In the genomic region with DNA sequence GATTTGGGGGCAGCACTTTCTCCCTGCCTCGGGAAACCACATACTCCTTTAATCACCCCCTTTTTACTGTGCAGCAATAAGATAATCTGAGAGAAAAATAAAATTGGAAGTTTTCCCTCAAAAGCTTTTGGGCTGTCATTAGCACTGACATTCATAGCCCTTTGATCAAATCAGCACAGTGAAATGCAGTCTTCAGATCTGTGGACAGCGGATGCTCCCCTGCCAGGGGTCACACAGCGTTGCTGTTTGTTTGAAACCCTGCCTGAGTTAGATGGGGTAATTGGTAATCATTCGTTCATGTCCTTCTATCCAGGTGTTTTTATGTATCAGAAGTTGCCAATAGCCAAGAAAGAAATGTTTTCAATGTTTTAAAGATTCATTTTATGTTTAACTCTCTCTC, we compare ENCODE assay signal across 17 mouse cellular contexts.
DNase-seq lines count a peak whose midpoint lies in the region; ATAC-seq and TF ChIP-seq lines count a peak whose summit lies in the region.
"Had no signal": no experiment of that assay in that cellular context is flagged by ENCODE, and none has a peak within 500 bp of the region (broad histone marks: within the 10 kb centered on the region; RNA-seq: fewer than 3 reads in every experiment).

No protein-coding gene starts in this region.

- peak overlapping the region; percentile 16; the same call in 1 of the 2 replicates for H3K9ac ChIP-seq in lung, embryonic 14.5 days
- 0 out of 2 replicates have a peak overlapping the region, but pooled peaks have one; percentile 17 for H3K9ac ChIP-seq in embryonic facial prominence, embryonic 13.5 days
- no peak overlapping the region for H3K9ac ChIP-seq in embryonic facial prominence, embryonic 14.5 days (ENCODE audit: low read depth, low read length)
- H3K9ac ChIP-seq in limb, embryonic 15.5 days = no peak overlapping the region
- H3K9ac ChIP-seq in intestine, embryonic 16.5 days (ENCODE audit: low read depth, low read length) = no peak overlapping the region
- H3K9ac ChIP-seq: heart, embryonic 12.5 days; hindbrain, embryonic 15.5 days had no signal

- 46% methylated on average over 4 of the region's 4 CpGs for WGBS in lung, embryonic 14.5 days
- 32% methylated on average over 4 of the region's 4 CpGs for WGBS in embryonic facial prominence, embryonic 13.5 days
- 44% methylated on average over 4 of the region's 4 CpGs for WGBS in embryonic facial prominence, embryonic 14.5 days
- 45% methylated on average over 4 of the region's 4 CpGs for WGBS in limb, embryonic 15.5 days
- WGBS in intestine, embryonic 16.5 days = 75% methylated on average over 4 of the region's 4 CpGs

- no peak for ATAC-seq in lung, embryonic 14.5 days (ENCODE audit: insufficient read depth)
- no peak for ATAC-seq in embryonic facial prominence, embryonic 13.5 days (ENCODE audit: insufficient number of reproducible peaks, insufficient read depth, low FRiP score, low TSS enrichment, low read depth)
- no peak for ATAC-seq in embryonic facial prominence, embryonic 14.5 days (ENCODE audit: low read depth)
- ATAC-seq in limb, embryonic 15.5 days (ENCODE audit: insufficient number of reproducible peaks, low FRiP score, low TSS enrichment, low read depth) = no peak
- ATAC-seq in intestine, embryonic 16.5 days = no peak
- ATAC-seq: forebrain, embryonic 14.5 days had no signal

- peak overlapping the region; percentile 77; the same call in 1 of the 2 replicates for H3K27ac ChIP-seq in lung, embryonic 14.5 days (ENCODE audit: low read depth)
- H3K27ac ChIP-seq in embryonic facial prominence, embryonic 13.5 days = peak overlapping the region; percentile 68
- H3K27ac ChIP-seq in embryonic facial prominence, embryonic 14.5 days (replicated peaks; ENCODE audit: low read depth, low read length) = peak overlapping the region; percentile 28; the same call in 1 of the 2 replicates
- H3K27ac ChIP-seq in limb, embryonic 15.5 days = no peak overlapping the region
- no peak overlapping the region for H3K27ac ChIP-seq in intestine, embryonic 16.5 days (ENCODE audit: low read length)
- H3K27ac ChIP-seq: forebrain, embryonic 10.5 days; gastrocnemius, adult 2 months; hindbrain, embryonic 15.5 days had no signal

- peak overlapping the region; percentile 46 for H3K4me2 ChIP-seq in lung, embryonic 14.5 days
- H3K4me2 ChIP-seq in embryonic facial prominence, embryonic 13.5 days = peak overlapping the region; percentile 42
- peak overlapping the region; percentile 31 for H3K4me2 ChIP-seq in embryonic facial prominence, embryonic 14.5 days (ENCODE audit: low read depth, low read length)
- 0 out of 2 replicates have a peak overlapping the region, but pooled peaks have one; percentile 17 for H3K4me2 ChIP-seq in limb, embryonic 15.5 days
- H3K4me2 ChIP-seq in intestine, embryonic 16.5 days (ENCODE audit: low read depth, low read length) = no peak overlapping the region
- H3K4me2 ChIP-seq: heart, embryonic 12.5 days; hindbrain, embryonic 15.5 days had no signal

- no peaks in the 10 kb centered on the region for H3K4me1 ChIP-seq in lung, embryonic 14.5 days (ENCODE audit: insufficient read depth)
- peaks cover 19% of the 10 kb centered on the region for H3K4me1 ChIP-seq in embryonic facial prominence, embryonic 13.5 days
- H3K4me1 ChIP-seq in embryonic facial prominence, embryonic 14.5 days (ENCODE audit: control insufficient read depth, insufficient read depth, low read length) = no peaks in the 10 kb centered on the region; the same call in 1 of the 2 replicates
- peaks cover 9% of the 10 kb centered on the region for H3K4me1 ChIP-seq in limb, embryonic 15.5 days
- H3K4me1 ChIP-seq in intestine, embryonic 16.5 days (ENCODE audit: control insufficient read depth, insufficient read depth, low read length) = no peaks in the 10 kb centered on the region
- H3K4me1 ChIP-seq: forebrain, embryonic 10.5 days had no signal

- H3K36me3 ChIP-seq in lung, embryonic 14.5 days (ENCODE audit: insufficient read depth) = no peaks in the 10 kb centered on the region
- no peaks in the 10 kb centered on the region for H3K36me3 ChIP-seq in embryonic facial prominence, embryonic 13.5 days
- H3K36me3 ChIP-seq in embryonic facial prominence, embryonic 14.5 days (ENCODE audit: control insufficient read depth, insufficient read depth, low read length) = no peaks in the 10 kb centered on the region
- no peaks in the 10 kb centered on the region for H3K36me3 ChIP-seq in limb, embryonic 15.5 days
- no peaks in the 10 kb centered on the region for H3K36me3 ChIP-seq in intestine, embryonic 16.5 days (ENCODE audit: control insufficient read depth, insufficient read depth, low read length)
- H3K36me3 ChIP-seq: forebrain, embryonic 10.5 days; heart, embryonic 12.5 days; hindbrain, embryonic 15.5 days had no signal

- TF ChIP-seq CTCF in lung, embryonic 14.5 days (IDR thresholded peaks at IDR 0.05; ENCODE audit: low read depth) = no peak

- peak; percentile 65 for DNase-seq in lung, embryonic 14.5 days
- no peak for DNase-seq in lung, postnatal 36 days
- no peak for DNase-seq in embryonic facial prominence, embryonic 14.5 days (ENCODE audit: low spot score)
- DNase-seq: adrenal gland, adult 2 months; adrenal gland, postnatal 25 days; cerebellum, adult 18-20 months; cerebellum, postnatal 10 days; gastrocnemius, adult 2 months; gastrocnemius, postnatal 25 days had no signal

- H3K27me3 ChIP-seq in lung, embryonic 14.5 days (ENCODE audit: insufficient read depth, low read length) = no peaks in the 10 kb centered on the region
- no peaks in the 10 kb centered on the region for H3K27me3 ChIP-seq in embryonic facial prominence, embryonic 13.5 days
- no peaks in the 10 kb centered on the region for H3K27me3 ChIP-seq in embryonic facial prominence, embryonic 14.5 days (replicated peaks; ENCODE audit: control insufficient read depth, insufficient read depth, low read length)
- no peaks in the 10 kb centered on the region for H3K27me3 ChIP-seq in limb, embryonic 15.5 days
- H3K27me3 ChIP-seq in intestine, embryonic 16.5 days (replicated peaks; ENCODE audit: control insufficient read depth, insufficient read depth, low read length) = no peaks in the 10 kb centered on the region
- H3K27me3 ChIP-seq: heart, embryonic 12.5 days; hindbrain, embryonic 15.5 days had no signal

- 0 out of 2 replicates have a peak overlapping the region, but pooled peaks have one; percentile 6 for H3K4me3 ChIP-seq in lung, embryonic 14.5 days (ENCODE audit: low read depth, low read length)
- 0 out of 2 replicates have a peak overlapping the region, but pooled peaks have one; percentile 11 for H3K4me3 ChIP-seq in embryonic facial prominence, embryonic 13.5 days
- H3K4me3 ChIP-seq in embryonic facial prominence, embryonic 14.5 days (ENCODE audit: low read depth, low read length) = no peak overlapping the region
- H3K4me3 ChIP-seq in limb, embryonic 15.5 days = no peak overlapping the region
- H3K4me3 ChIP-seq in intestine, embryonic 16.5 days (ENCODE audit: low read length) = no peak overlapping the region
- H3K4me3 ChIP-seq: erythroblast, embryonic 14.5 days; forebrain, embryonic 10.5 days; gastrocnemius, adult 2 months; heart, embryonic 12.5 days; hindbrain, embryonic 15.5 days had no signal

- H3K9me3 ChIP-seq in lung, embryonic 14.5 days (ENCODE audit: low read depth, low read length) = no peaks in the 10 kb centered on the region; the same call in 1 of the 2 replicates
- no peaks in the 10 kb centered on the region for H3K9me3 ChIP-seq in embryonic facial prominence, embryonic 13.5 days
- H3K9me3 ChIP-seq in embryonic facial prominence, embryonic 14.5 days (ENCODE audit: control insufficient read depth, low read length) = peaks cover 6% of the 10 kb centered on the region
- H3K9me3 ChIP-seq in limb, embryonic 15.5 days = no peaks in the 10 kb centered on the region
- 0 out of 2 replicates have a peak, but pooled peaks cover 3% of the 10 kb centered on the region for H3K9me3 ChIP-seq in intestine, embryonic 16.5 days (ENCODE audit: control insufficient read depth, low read length)
- H3K9me3 ChIP-seq: hindbrain, embryonic 15.5 days had no signal

Comparison
In these comparisons a context has a peak if more than half of its experiments do, and no peak if none do; other contexts are left out.
1. H3K4me3 ChIP-seq: peak in lung, embryonic 14.5 days (single experiment) and embryonic facial prominence, embryonic 13.5 days (single experiment); none in embryonic facial prominence, embryonic 14.5 days (single experiment), limb, embryonic 15.5 days (single experiment) and intestine, embryonic 16.5 days (single experiment).
2. H3K9ac ChIP-seq: peak in lung, embryonic 14.5 days (single experiment) and embryonic facial prominence, embryonic 13.5 days (single experiment); none in embryonic facial prominence, embryonic 14.5 days (single experiment), limb, embryonic 15.5 days (single experiment) and intestine, embryonic 16.5 days (single experiment).
3. H3K27ac ChIP-seq: peak in lung, embryonic 14.5 days (single experiment), embryonic facial prominence, embryonic 13.5 days (single experiment) and embryonic facial prominence, embryonic 14.5 days (single experiment); none in limb, embryonic 15.5 days (single experiment) and intestine, embryonic 16.5 days (single experiment).